Mouse (Mus musculus) MEL (cell line): ENCODE measurements at regions not wholly inside any gene's neighbourhood (a gene's known extent, or its start where the extent isn't known, plus 50 kb on each side); places are given as distances from the start of the nearest gene placed in this dataset.

ENCODE experiments used
- DNase-seq: peaks from one replicate; pipeline ENCODE4 v3.0.0; 2011; ENCODE audit warnings: low read depth, low spot score
- H3K27ac ChIP-seq: 2 replicates; pipeline ENCODE4 v1.5.1; 2012; ENCODE audit warnings: low read depth, mild to moderate bottlenecking, control low read depth, low read length, moderate library complexity; ENCODE audit not compliant: control insufficient read depth
- H3K27me3 ChIP-seq, 2 experiments: fragments of 150-350 bp in 1 of 2; sonication (generic) in 1 of 2; 2 replicates each; pipeline ENCODE4 v1.6.1; 2012; ENCODE audit warnings: low read length in 2 of 2, mild to moderate bottlenecking in 2 of 2, improper control_type of control experiment in 1 of 2, moderate library complexity in 1 of 2; ENCODE audit not compliant: insufficient read depth in 2 of 2, control insufficient read depth in 1 of 2
- H3K36me3 ChIP-seq, 2 experiments: 2 replicates each; pipeline ENCODE4 v1.6.1; 2012 to 2014; ENCODE audit warnings: low read length in 2 of 2, improper control_type of control experiment in 1 of 2, inconsistent platforms in 1 of 2, mild to moderate bottlenecking in 1 of 2; ENCODE audit not compliant: insufficient read depth in 2 of 2, control insufficient read depth in 1 of 2
- H3K4me1 ChIP-seq, 2 experiments: fragments of 150-350 bp in 1 of 2; sonication (generic) in 1 of 2; 2 replicates each; pipeline ENCODE4 v1.6.1; 2012; ENCODE audit warnings: low read length in 2 of 2, improper control_type of control experiment in 1 of 2, mild to moderate bottlenecking in 1 of 2; ENCODE audit not compliant: insufficient read depth in 2 of 2, control insufficient read depth in 1 of 2
- H3K4me3 ChIP-seq, 2 experiments: fragments of 150-350 bp in 1 of 2; sonication (generic) in 1 of 2; 2 replicates each; pipeline ENCODE4 v1.5.1; 2012; ENCODE audit warnings: low read depth in 2 of 2, low read length in 2 of 2, mild to moderate bottlenecking in 2 of 2, moderate library complexity in 2 of 2, control low read depth in 1 of 2, improper control_type of control experiment in 1 of 2; ENCODE audit not compliant: control insufficient read depth in 1 of 2, insufficient read depth in 1 of 2
- H3K79me2 ChIP-seq: 2 replicates; pipeline ENCODE4 v1.6.1; 2012; ENCODE audit warnings: mild to moderate bottlenecking, low read length, moderate library complexity; ENCODE audit not compliant: control insufficient read depth, poor library complexity, insufficient read depth
- H3K9ac ChIP-seq: 2 replicates; pipeline ENCODE4 v1.6.1; 2012; ENCODE audit warnings: low read depth, mild to moderate bottlenecking, control low read depth, low read length, moderate library complexity; ENCODE audit not compliant: control insufficient read depth, poor library complexity, severe bottlenecking
- H3K9me3 ChIP-seq: fragments of 150-350 bp; sonication (generic); replicated peaks from 2 replicates; pipeline ENCODE4 v1.6.1; 2012; ENCODE audit warnings: mild to moderate bottlenecking, low read length, improper control_type of control experiment, moderate library complexity; ENCODE audit not compliant: insufficient read depth
- CHD2 ChIP-seq: IDR thresholded peaks from 2 replicates; pipeline ENCODE4 v1.6.1; 2011; ENCODE audit warnings: low read length, improper control_type of control experiment
- CTCF ChIP-seq, 3 experiments: IDR thresholded peaks in 2 of 3; conservative IDR thresholded peaks in 1 of 3; 2 replicates each; pipeline ENCODE4 v1.5.1; 2011 to 2012; ENCODE audit warnings: low read length in 3 of 3, low read depth in 2 of 3, mild to moderate bottlenecking in 2 of 3, improper control_type of control experiment in 1 of 3, inconsistent platforms in 1 of 3, mixed read lengths in 1 of 3, moderate library complexity in 1 of 3; ENCODE audit not compliant: control insufficient read depth in 1 of 3, insufficient read depth in 1 of 3, poor library complexity in 1 of 3, severe bottlenecking in 1 of 3
- E2F4 ChIP-seq: IDR thresholded peaks from 2 replicates; pipeline ENCODE4 v1.6.1; 2011; ENCODE audit warnings: low read depth, low read length, improper control_type of control experiment, borderline replicate concordance
- EP300 ChIP-seq, 2 experiments: IDR thresholded peaks; 2 replicates each; pipeline ENCODE4 v1.6.1; 2011; ENCODE audit warnings: improper control_type of control experiment in 2 of 2, low read length in 2 of 2, low read depth in 1 of 2, mild to moderate bottlenecking in 1 of 2
- ETS1 ChIP-seq: IDR thresholded peaks from 2 replicates; pipeline ENCODE4 v1.6.1; 2012; ENCODE audit warnings: low read depth, mild to moderate bottlenecking, inconsistent platforms, low read length, improper control_type of control experiment, moderate library complexity
- GABPA ChIP-seq: IDR thresholded peaks from 2 replicates; pipeline ENCODE4 v1.6.1; 2012; ENCODE audit warnings: low read depth, mild to moderate bottlenecking, inconsistent platforms, low read length, improper control_type of control experiment, moderate library complexity
- GATA1 ChIP-seq: IDR thresholded peaks from 2 replicates; pipeline ENCODE4 v1.6.1; 2011; ENCODE audit warnings: low read depth, low read length, improper control_type of control experiment
- HCFC1 ChIP-seq: IDR thresholded peaks from 2 replicates; pipeline ENCODE4 v1.6.1; 2012; ENCODE audit warnings: low read depth, mild to moderate bottlenecking, inconsistent platforms, low read length, improper control_type of control experiment, moderate library complexity
- JUND ChIP-seq: IDR thresholded peaks from 2 replicates; pipeline ENCODE4 v1.6.1; 2011; ENCODE audit warnings: low read depth, mild to moderate bottlenecking, improper control_type of control experiment, low read length
- KAT2A ChIP-seq: conservative IDR thresholded peaks from 2 replicates; pipeline ENCODE4 v1.6.1; 2012; ENCODE audit warnings: low read depth, low read length, improper control_type of control experiment, inconsistent platforms
- MXI1 ChIP-seq: IDR thresholded peaks from 2 replicates; pipeline ENCODE4 v1.6.1; 2011; ENCODE audit warnings: mild to moderate bottlenecking, low read depth, low read length, improper control_type of control experiment
- MYB ChIP-seq: IDR thresholded peaks from 2 replicates; pipeline ENCODE4 v1.6.1; 2011; ENCODE audit warnings: mild to moderate bottlenecking, low read depth, low read length, improper control_type of control experiment
- POLR2A ChIP-seq, 2 experiments: IDR thresholded peaks; 2 replicates each; pipeline ENCODE4 v1.6.1; 2011 to 2012; ENCODE audit warnings: low read length in 2 of 2, mild to moderate bottlenecking in 2 of 2, control low read depth in 1 of 2, improper control_type of control experiment in 1 of 2, low read depth in 1 of 2, moderate library complexity in 1 of 2; ENCODE audit not compliant: control insufficient read depth in 1 of 2, insufficient read depth in 1 of 2, poor library complexity in 1 of 2
- POLR2AphosphoS5 ChIP-seq: IDR thresholded peaks from 2 replicates; pipeline ENCODE4 v1.6.1; 2012; ENCODE audit warnings: low read depth, borderline replicate concordance, mild to moderate bottlenecking, inconsistent platforms, low read length, moderate library complexity, mixed read lengths
- SIN3A ChIP-seq: IDR thresholded peaks from 2 replicates; pipeline ENCODE4 v1.6.1; 2012; ENCODE audit warnings: low read length, improper control_type of control experiment, inconsistent platforms
- SMC3 ChIP-seq: IDR thresholded peaks from 2 replicates; pipeline ENCODE4 v1.6.1; 2011; ENCODE audit warnings: low read depth, low read length, improper control_type of control experiment
- TAL1 ChIP-seq: IDR thresholded peaks from 2 replicates; pipeline ENCODE4 v1.6.1; 2012; ENCODE audit warnings: mild to moderate bottlenecking, inconsistent platforms, low read length, moderate library complexity, mixed read lengths
- USF1 ChIP-seq: IDR thresholded peaks from 2 replicates; pipeline ENCODE4 v1.6.1; 2014; ENCODE audit warnings: low read depth, mild to moderate bottlenecking, inconsistent platforms, low read length, improper control_type of control experiment, moderate library complexity
- ZNF384 ChIP-seq: IDR thresholded peaks from 2 replicates; pipeline ENCODE4 v1.6.1; 2012; ENCODE audit warnings: low read depth, mild to moderate bottlenecking, inconsistent platforms, low read length, improper control_type of control experiment

DNA sequence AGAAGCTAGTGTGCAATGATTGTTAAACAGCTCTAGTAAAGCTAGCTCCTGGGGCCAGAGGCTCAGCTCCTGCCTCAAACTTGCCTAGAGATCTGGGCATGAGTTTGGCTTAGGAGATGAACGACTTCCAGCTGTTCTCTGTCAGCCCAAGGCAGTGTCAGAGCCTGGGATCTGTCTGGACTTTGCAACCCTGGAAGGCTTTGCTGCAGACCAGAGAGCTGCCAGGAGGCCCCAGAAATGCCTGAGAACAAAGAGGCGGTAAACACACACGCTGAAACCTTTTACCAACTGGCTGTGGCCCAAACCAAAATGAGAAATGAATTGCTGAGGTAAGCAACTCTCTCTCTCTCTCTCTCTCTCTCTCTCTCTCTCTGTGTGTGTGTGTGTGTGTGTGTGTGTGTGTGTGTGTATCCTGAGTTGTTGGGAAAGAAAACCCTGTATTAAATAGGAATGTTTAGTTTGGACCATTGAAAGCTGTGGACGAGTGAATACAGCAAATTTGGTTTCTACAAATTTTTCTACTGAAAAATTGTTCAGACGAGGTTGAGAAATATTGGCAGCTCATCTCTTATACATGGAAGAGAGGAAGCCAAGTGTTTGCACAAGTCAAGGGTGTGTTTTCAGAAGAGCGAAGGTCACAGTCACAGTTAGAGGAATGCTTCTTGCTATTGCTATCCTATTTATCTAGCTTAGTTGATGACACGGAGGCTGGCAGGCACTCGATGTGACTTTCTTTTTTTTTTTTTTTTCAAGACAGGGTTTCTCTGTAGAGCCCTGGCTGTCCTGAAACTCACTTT lies 125.1 kb upstream of the Serp2 start:
- Histone ChIP-seq H3K9ac (no peak overlapping the region), H3K4me1 (no peaks in the 10 kb centered on the region), H3K4me3 (no peak overlapping the region), H3K27ac (no peak overlapping the region), H3K79me2 (no peaks in the 10 kb centered on the region), H3K9me3 (no peaks in the 10 kb centered on the region), H3K27me3 (peaks cover 0 to 2% of the 10 kb centered on the region in 2 experiments; a peak in 3 of 4 replicates), H3K36me3 (no peaks in the 10 kb centered on the region)
- no peak for DNase-seq
- TF ChIP-seq POLR2AphosphoS5, result no peak
- TF ChIP-seq ZNF384, result no peak
- TF ChIP-seq MXI1, result no peak
- TF ChIP-seq MYB, result no peak
- TF ChIP-seq GATA1, result no peak
- TF ChIP-seq CTCF (IDR thresholded peaks at IDR 0.05 in 2 of 3, conservative IDR thresholded peaks at IDR 0.05 in 1 of 3; ENCODE audit: control insufficient read depth in 1 of 3, insufficient read depth in 1 of 3, low read depth in 2 of 3, low read length in 3 of 3, poor library complexity in 1 of 3, severe bottlenecking in 1 of 3), result no peak
- no peak for TF ChIP-seq SIN3A
- no peak for TF ChIP-seq KAT2A
- TF ChIP-seq CHD2, result no peak
- no peak for TF ChIP-seq USF1

DNA sequence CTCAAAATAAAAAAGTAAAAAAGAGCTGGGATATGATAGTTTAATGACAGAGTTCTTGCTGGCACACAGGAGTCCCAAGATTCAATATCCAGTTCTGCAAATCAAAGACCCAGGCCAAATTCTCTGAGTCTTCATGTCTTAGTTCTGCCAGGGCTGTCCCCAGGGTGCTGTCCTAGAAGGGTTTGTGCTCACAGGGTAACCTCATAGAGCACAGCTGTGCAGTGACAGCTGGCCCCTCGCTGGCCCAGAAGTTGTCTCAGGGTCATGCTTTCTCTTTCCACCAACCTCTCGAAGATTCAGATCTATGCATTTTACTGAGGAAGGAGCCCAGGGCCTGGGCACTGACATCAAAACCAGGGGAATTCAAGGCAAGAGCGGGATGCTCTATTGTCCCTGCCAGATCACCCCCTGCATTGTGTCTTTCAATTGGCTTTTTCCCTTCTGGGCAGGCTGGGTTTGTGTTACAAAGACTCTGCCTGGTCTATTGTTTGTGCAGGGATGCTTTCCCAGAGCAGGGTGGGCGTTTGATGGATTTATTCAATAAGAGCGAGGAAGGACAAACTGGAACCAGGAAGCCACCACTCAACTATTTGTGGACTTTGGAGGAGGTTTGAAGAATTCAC lies 121.9 kb upstream of the Serp2 start:
- Histone ChIP-seq H3K4me3 (no peak overlapping the region), H3K9me3 (no peaks in the 10 kb centered on the region), H3K9ac (no peak overlapping the region), H3K36me3 (0 out of 4 replicates have a peak, but pooled peaks cover 0 to 2% of the 10 kb centered on the region in 2 experiments), H3K27ac (no peak overlapping the region), H3K27me3 (peaks cover 0 to 2% of the 10 kb centered on the region in 2 experiments; a peak in 3 of 4 replicates), H3K79me2 (no peaks in the 10 kb centered on the region), H3K4me1 (peaks cover 0 to 5% of the 10 kb centered on the region in 2 experiments; a peak in 1 of 4 replicates)
- TF ChIP-seq EP300 (IDR thresholded peaks at IDR 0.05; ENCODE audit: low read depth in 1 of 2, low read length in 2 of 2) (no peak), POLR2A (IDR thresholded peaks at IDR 0.05; ENCODE audit: control insufficient read depth in 1 of 2, insufficient read depth in 1 of 2, low read depth in 1 of 2, low read length in 2 of 2, poor library complexity in 1 of 2) (no peak), JUND (no peak), HCFC1 (no peak), ETS1 (no peak), GABPA (no peak), CTCF (IDR thresholded peaks at IDR 0.05 in 2 of 3, conservative IDR thresholded peaks at IDR 0.05 in 1 of 3; ENCODE audit: control insufficient read depth in 1 of 3, insufficient read depth in 1 of 3, low read depth in 2 of 3, low read length in 3 of 3, poor library complexity in 1 of 3, severe bottlenecking in 1 of 3) (no peak), E2F4 (no peak), POLR2AphosphoS5 (no peak), TAL1 (no peak), MXI1 (no peak), SMC3 (no peak)
- DNase-seq, result no peak
